Mouse (Mus musculus): ENCODE measurements around the gene Exosc1. TPM values are rescaled to one million over a fixed set of nuclear protein-coding genes. Genes with fewer than 3 reads are reported as not detected.

Exosc1 gene
- polyA plus RNA-seq (2014; fragmentation: Nextera tagmentation; extraction: Ambion mirVana) = 60.7 and 69.2 TPM in 2 replicates

DNA sequence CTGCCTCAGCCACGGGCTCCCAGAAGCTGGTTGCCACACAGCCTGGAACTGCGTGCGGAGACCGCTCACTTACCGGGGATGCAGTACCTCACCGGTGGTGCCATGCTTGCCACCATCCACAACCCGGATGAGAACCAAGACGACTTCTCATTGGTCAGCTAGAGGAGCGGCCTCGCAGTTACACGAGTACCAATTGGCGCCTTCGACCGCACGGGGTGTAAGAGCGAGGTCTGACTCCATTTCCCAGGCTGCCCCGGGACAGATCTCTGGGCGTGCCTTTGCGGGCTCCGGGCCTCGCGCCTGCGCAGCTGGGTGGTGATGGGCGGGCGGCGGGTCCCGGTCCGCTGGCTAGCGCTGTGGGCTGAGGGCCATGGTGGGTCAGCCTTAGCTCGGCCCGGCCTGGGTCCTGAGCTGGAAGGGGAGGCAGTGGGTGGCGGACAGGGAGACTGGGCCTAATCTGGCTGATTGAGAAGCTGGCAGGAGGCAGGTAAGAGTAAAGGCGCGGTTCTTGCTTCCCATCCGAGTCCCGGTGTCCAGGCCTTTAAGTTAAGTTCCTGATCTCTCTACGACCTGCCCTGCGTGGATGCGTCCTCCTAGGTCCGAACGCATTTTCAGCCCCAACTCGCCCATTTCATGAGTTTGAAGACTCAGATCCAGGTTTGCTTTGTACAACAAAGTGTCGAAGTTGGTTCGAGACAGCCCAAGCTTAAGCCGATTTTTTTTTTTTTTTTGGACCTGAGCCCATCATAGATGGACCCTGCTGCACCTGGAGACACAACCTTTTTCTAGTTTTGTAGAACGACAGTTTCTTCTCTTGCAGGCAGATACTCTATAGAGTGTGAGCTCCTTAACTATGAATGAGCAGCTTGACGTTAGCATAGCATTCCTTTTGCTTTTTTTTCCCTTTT lies at the start of gene Exosc1, which contains the start of gene Zdhhc16:
Gene Exosc1 (minus strand): TSS at position 245 of the 908 bp plus-strand sequence.
Gene Zdhhc16 (plus strand): TSS at position 302 of the 908 bp plus-strand sequence.
- under 1% methylated on average over 47 of the region's 47 CpGs for WGBS
- Histone ChIP-seq H3K9ac (replicated peaks; ENCODE audit: low read depth, low read length) (peak within 1 kb of the TSS; percentile 75), H3K36me3 (ENCODE audit: control insufficient read depth, insufficient read depth, low read length) (peaks cover 19% of the 10 kb centered on the region), H3K9me3 (ENCODE audit: control insufficient read depth, low read length) (no peaks in the 10 kb centered on the region), H3K27ac (ENCODE audit: low read depth, low read length) (peak within 1 kb of the TSS; percentile 55), H3K27me3 (ENCODE audit: control insufficient read depth, insufficient read depth, low read length) (no peaks in the 10 kb centered on the region), H3K4me3 (ENCODE audit: low read depth, low read length) (peak within 1 kb of the TSS; percentile 74), H3K4me2 (ENCODE audit: low read depth, low read length) (peak within 1 kb of the TSS; percentile 85), H3K4me1 (ENCODE audit: control insufficient read depth, insufficient read depth, low read length) (peaks cover 15% of the 10 kb centered on the region)
- peak; percentile 100 for ATAC-seq (ENCODE audit: low read depth)

DNA sequence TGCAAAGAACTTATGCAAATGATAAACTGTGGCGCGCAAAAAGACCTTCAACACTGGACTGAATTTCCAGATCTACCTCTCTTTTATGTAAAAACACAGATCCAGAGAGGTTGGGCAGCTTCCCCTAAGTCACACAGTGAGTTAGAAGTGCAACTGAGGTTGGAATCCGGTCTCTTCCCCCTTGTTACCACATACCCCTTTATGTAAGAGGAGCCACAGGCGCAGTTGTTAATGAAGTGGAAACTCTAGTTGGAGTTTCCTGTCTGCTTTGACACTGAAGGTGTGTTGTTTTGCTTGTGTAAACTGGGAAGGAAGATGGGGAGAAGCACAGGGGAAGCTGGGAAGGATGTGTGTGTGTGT lies 49.5 kb upstream of the Exosc1 start:
- Histone ChIP-seq H3K9ac (replicated peaks; ENCODE audit: low read depth, low read length) (no peak overlapping the region), H3K4me2 (ENCODE audit: low read depth, low read length) (peak overlapping the region; percentile 99), H3K4me3 (ENCODE audit: low read depth, low read length) (peak overlapping the region; percentile 87), H3K27ac (ENCODE audit: low read depth, low read length) (no peak overlapping the region), H3K4me1 (ENCODE audit: control insufficient read depth, insufficient read depth, low read length) (peaks cover 4% of the 10 kb centered on the region; the same call in 1 of the 2 replicates), H3K9me3 (ENCODE audit: control insufficient read depth, low read length) (no peaks in the 10 kb centered on the region), H3K36me3 (ENCODE audit: control insufficient read depth, insufficient read depth, low read length) (no peaks in the 10 kb centered on the region), H3K27me3 (ENCODE audit: control insufficient read depth, insufficient read depth, low read length) (peaks cover 4% of the 10 kb centered on the region; the same call in 1 of the 2 replicates)
- WGBS = 4% methylated on average over 4 of the region's 4 CpGs
- no peak for ATAC-seq (ENCODE audit: low read depth)

DNA sequence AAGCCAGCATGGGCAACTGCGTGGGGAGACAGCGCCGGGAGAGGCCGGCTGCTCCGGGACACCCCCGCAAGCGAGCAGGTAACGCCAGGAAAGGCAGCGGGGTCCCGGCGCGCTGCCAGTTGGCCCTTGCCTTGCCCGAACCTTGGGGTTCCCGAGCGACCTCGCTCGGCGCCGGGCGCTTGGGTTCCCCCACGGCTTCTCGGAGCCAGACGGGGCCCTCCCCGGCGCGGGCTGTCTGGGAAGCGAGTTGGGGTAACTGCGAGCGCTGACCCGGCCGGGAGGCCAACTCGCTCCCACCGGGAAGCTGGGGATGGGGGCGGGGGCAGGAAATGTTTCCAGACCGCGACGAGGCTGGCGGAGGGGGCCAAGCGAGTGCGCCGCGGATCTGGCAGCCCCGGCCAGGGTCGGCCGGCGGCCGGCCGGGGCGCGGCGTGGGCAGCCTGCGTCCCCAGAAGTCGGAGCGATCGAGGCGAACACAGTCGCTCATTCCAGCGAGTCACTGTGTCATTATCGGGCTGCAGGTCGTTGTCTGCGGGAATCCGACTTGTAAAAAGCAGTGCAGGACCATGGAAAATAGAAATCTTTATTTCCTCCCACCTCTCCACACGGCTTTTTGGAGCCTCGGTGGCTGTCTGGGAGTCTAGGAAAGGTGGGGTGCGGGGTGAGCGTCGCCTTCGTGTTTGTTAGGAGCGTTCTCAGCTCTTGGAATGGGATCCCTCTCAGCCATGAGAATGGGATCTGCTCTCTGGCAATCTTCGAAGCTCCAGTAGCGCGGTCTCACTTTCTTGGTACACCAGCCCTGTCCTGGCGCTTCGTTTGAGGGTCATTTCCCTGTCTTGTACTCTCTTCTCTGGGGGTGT lies 48.9 kb upstream of the Exosc1 start:
- H3K4me1 ChIP-seq (ENCODE audit: control insufficient read depth, insufficient read depth, low read length) = peaks cover 4% of the 10 kb centered on the region; the same call in 1 of the 2 replicates
- no peaks in the 10 kb centered on the region for H3K9me3 ChIP-seq (ENCODE audit: control insufficient read depth, low read length)
- H3K36me3 ChIP-seq (ENCODE audit: control insufficient read depth, insufficient read depth, low read length) = no peaks in the 10 kb centered on the region
- under 1% methylated on average over 70 of the region's 74 CpGs for WGBS
- ATAC-seq (ENCODE audit: low read depth) = no peak
- H3K4me2 ChIP-seq (ENCODE audit: low read depth, low read length) = peak overlapping the region; percentile 99
- peaks cover 4% of the 10 kb centered on the region; the same call in 1 of the 2 replicates for H3K27me3 ChIP-seq (ENCODE audit: control insufficient read depth, insufficient read depth, low read length)
- H3K9ac ChIP-seq (replicated peaks; ENCODE audit: low read depth, low read length) = peak overlapping the region; percentile 74
- H3K4me3 ChIP-seq (ENCODE audit: low read depth, low read length) = peak overlapping the region; percentile 87
- peak overlapping the region; percentile 84 for H3K27ac ChIP-seq (ENCODE audit: low read depth, low read length)

DNA sequence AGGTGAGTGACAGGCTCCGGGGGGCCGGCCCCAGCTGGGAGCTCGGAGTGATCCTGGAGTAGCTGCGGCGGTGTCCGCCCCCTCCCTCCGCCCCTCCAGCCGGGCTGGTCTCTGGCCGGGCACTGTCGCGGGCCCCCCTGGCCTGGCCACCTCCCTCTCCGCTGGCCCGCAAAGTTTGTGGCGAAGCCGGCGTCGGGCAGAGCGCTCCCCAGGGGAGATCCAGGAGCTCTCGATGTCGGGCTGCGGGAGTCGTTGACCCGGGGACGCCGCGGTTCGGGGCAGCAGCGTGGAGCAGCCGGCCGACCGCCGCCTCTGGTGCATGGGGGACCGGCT lies 48.3 kb upstream of the Exosc1 start, which contains the start of gene Ubtd1:
Gene Ubtd1 (plus strand): TSS at position 169 of the 333 bp plus-strand sequence.
- Histone ChIP-seq H3K9me3 (ENCODE audit: control insufficient read depth, low read length) (no peaks in the 10 kb centered on the region), H3K36me3 (ENCODE audit: control insufficient read depth, insufficient read depth, low read length) (no peaks in the 10 kb centered on the region), H3K4me1 (ENCODE audit: control insufficient read depth, insufficient read depth, low read length) (peaks cover 8% of the 10 kb centered on the region), H3K4me2 (ENCODE audit: low read depth, low read length) (peak within 1 kb of the TSS; percentile 99), H3K27me3 (ENCODE audit: control insufficient read depth, insufficient read depth, low read length) (peaks cover 4% of the 10 kb centered on the region; the same call in 1 of the 2 replicates), H3K4me3 (ENCODE audit: low read depth, low read length) (peak within 1 kb of the TSS; percentile 87), H3K9ac (replicated peaks; ENCODE audit: low read depth, low read length) (peak within 1 kb of the TSS; percentile 74), H3K27ac (ENCODE audit: low read depth, low read length) (peak within 1 kb of the TSS; percentile 84)
- 0% methylated on average over 27 of the region's 33 CpGs for WGBS
- no peak for ATAC-seq (ENCODE audit: low read depth)

DNA sequence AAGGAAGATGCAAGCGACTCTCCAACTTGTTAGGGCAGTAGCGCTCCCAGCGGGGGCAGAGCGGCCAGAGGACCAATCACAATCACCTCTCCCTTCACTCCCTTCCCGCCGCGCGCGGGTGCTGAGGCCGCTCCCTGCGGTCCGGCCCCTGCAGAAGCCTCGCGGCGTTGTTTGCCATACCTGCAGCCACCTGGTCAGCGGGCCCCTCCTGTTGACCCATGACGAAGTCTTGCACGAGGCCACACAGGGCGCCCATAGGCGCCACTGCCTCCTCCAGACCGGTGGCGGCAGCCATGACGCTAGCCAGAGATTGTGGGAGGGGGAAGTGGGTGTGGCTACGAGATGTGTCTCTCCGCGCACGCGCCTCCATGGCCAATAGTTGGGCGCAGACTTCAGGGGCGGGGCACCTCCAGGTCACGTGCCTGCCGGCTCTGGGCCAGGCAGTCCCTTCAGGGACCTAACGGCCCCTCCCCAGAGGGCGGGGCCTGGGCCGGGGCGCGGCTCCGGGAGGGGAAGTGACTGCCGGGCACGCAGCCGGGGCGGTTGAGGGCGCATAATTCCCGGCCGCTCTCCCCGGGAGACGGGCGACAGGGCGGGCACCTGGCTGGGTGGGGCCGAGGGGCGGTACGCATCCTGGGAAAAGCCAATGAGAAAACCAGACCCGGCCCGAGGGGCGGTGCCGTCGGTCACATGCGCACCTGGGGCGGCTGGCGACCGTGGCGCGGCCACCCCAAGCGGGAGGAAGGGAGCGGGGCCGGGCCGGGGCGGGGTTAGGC lies 47.8 kb upstream of the Exosc1 start, which contains the start of gene Mms19:
Gene Mms19 (minus strand): TSS at position 339 of the 776 bp plus-strand sequence.
- H3K36me3 ChIP-seq (ENCODE audit: control insufficient read depth, insufficient read depth, low read length) = no peaks in the 10 kb centered on the region
- H3K9me3 ChIP-seq (ENCODE audit: control insufficient read depth, low read length) = no peaks in the 10 kb centered on the region
- peak within 1 kb of the TSS; percentile 84 for H3K27ac ChIP-seq (ENCODE audit: low read depth, low read length)
- peaks cover 8% of the 10 kb centered on the region for H3K4me1 ChIP-seq (ENCODE audit: control insufficient read depth, insufficient read depth, low read length)
- H3K4me3 ChIP-seq (ENCODE audit: low read depth, low read length) = peak within 1 kb of the TSS; percentile 87
- peak within 1 kb of the TSS; percentile 74 for H3K9ac ChIP-seq (replicated peaks; ENCODE audit: low read depth, low read length)
- ATAC-seq (ENCODE audit: low read depth) = peak; percentile 95
- WGBS = under 1% methylated on average over 65 of the region's 68 CpGs
- peak within 1 kb of the TSS; percentile 99 for H3K4me2 ChIP-seq (ENCODE audit: low read depth, low read length)
- H3K27me3 ChIP-seq (ENCODE audit: control insufficient read depth, insufficient read depth, low read length) = peaks cover 4% of the 10 kb centered on the region; the same call in 1 of the 2 replicates

DNA sequence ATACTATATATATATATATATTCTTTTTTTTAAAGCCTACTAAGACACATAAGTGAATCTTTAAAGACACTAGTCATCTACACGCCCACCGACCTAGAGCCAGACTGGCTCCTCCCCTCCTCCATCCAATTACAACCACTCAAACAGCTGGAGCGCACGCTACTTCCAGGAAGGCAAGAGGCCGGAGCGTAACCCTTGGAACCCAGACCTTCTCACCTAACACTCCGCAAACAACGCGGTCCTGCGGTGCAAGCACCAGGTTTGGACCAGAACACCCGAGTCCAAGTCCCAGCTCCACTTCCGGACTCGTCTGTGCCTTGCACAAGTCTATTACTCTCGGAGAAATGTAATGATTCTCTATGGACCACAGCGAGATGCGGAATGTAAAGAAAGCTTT lies 47.2 kb upstream of the Exosc1 start:
- peaks cover 4% of the 10 kb centered on the region; the same call in 1 of the 2 replicates for H3K27me3 ChIP-seq (ENCODE audit: control insufficient read depth, insufficient read depth, low read length)
- peak overlapping the region; percentile 74 for H3K9ac ChIP-seq (replicated peaks; ENCODE audit: low read depth, low read length)
- under 1% methylated on average over 16 of the region's 16 CpGs for WGBS
- no peaks in the 10 kb centered on the region for H3K36me3 ChIP-seq (ENCODE audit: control insufficient read depth, insufficient read depth, low read length)
- peaks cover 8% of the 10 kb centered on the region for H3K4me1 ChIP-seq (ENCODE audit: control insufficient read depth, insufficient read depth, low read length)
- H3K4me2 ChIP-seq (ENCODE audit: low read depth, low read length) = peak overlapping the region; percentile 99
- H3K4me3 ChIP-seq (ENCODE audit: low read depth, low read length) = peak overlapping the region; percentile 87
- no peaks in the 10 kb centered on the region for H3K9me3 ChIP-seq (ENCODE audit: control insufficient read depth, low read length)
- peak overlapping the region; percentile 84 for H3K27ac ChIP-seq (ENCODE audit: low read depth, low read length)
- ATAC-seq (ENCODE audit: low read depth) = peak; percentile 18

DNA sequence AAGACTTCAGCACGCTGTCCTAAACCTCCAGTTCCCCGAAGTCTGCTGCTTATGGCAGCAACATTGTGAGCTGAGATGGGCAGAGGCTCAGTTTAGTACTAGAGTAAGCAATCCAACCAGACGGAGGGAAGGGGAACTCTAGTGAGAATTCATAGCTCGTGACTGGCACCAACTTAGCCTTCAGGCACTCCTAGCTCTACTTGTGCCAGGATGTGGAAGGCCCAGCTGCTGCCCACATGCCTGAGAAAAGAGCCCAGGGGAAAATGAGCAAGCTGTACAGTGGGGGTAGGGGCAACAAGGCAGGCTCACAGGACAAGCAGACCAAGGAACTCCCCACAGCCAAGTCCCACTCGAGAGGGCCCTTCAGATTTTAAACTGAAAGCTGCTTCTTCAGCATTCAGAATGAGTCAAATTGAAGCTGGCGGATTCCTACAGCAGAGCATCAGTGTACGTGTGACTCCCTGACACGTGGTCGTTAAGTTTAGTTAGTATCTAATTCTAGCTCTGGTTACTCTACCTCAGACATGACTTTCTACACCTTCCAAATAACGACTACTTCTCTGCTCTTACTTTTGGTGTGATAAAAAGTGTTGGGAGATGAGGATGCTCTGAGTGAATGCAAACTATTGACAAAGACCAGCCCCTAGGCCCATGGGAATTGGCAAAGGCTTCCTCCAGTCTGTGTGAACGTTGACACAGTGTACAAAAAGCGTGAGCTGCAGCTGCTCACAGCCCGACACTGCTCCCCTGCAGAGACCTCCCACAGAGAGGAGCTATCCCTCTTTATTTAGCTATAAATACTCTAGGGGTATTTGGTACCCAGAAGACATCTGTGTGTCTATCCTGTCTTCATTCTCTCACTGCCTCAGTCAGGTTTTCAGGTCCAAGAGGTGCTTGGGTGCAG lies 40.9 kb upstream of the Exosc1 start:
- Histone ChIP-seq H3K9ac (replicated peaks; ENCODE audit: low read depth, low read length) (no peak overlapping the region), H3K27me3 (ENCODE audit: control insufficient read depth, insufficient read depth, low read length) (no peaks in the 10 kb centered on the region), H3K4me2 (ENCODE audit: low read depth, low read length) (no peak overlapping the region), H3K4me3 (ENCODE audit: low read depth, low read length) (no peak overlapping the region), H3K27ac (ENCODE audit: low read depth, low read length) (peak overlapping the region; percentile 39), H3K36me3 (ENCODE audit: control insufficient read depth, insufficient read depth, low read length) (no peaks in the 10 kb centered on the region; the same call in 1 of the 2 replicates), H3K4me1 (ENCODE audit: control insufficient read depth, insufficient read depth, low read length) (peaks cover 16% of the 10 kb centered on the region), H3K9me3 (ENCODE audit: control insufficient read depth, low read length) (no peaks in the 10 kb centered on the region)
- WGBS = 47% methylated on average over 13 of the region's 13 CpGs
- ATAC-seq (ENCODE audit: low read depth) = peak; percentile 58; the same call in 1 of the 2 replicates
